Mouse (Mus musculus) intestine, embryonic 15.5 days (tissue): ENCODE measurements around the gene Slc28a1. TPM values are rescaled to one million over a fixed set of nuclear protein-coding genes. Genes with fewer than 3 reads are reported as not detected.

Experiments used
- ATAC-seq: fragments of 200-750 bp; cut with Nextera tagmentation; 2 replicates; pipeline ENCODE4 v1.8.0; 2017; ENCODE audit warnings: moderate TSS enrichment, moderate library complexity
- H3K27ac ChIP-seq: fragments of 300-500 bp; sonication (generic); 2 replicates; pipeline ENCODE4 v1.5.1; 2015; ENCODE audit warnings: mild to moderate bottlenecking, inconsistent platforms
- H3K27me3 ChIP-seq: fragments of 300-500 bp; sonication (generic); replicated peaks from 2 replicates; pipeline ENCODE4 v1.6.1; 2015; ENCODE audit warnings: inconsistent platforms
- H3K36me3 ChIP-seq: fragments of 300-500 bp; sonication (generic); 2 replicates; pipeline ENCODE4 v1.6.1; 2015; ENCODE audit warnings: inconsistent platforms
- H3K4me1 ChIP-seq: fragments of 300-500 bp; sonication (generic); replicated peaks from 2 replicates; pipeline ENCODE4 v1.6.1; 2015; ENCODE audit warnings: inconsistent platforms
- H3K4me2 ChIP-seq: fragments of 300-500 bp; sonication (generic); replicated peaks from 2 replicates; pipeline ENCODE4 v1.6.1; 2015; ENCODE audit warnings: mild to moderate bottlenecking, inconsistent platforms
- H3K4me3 ChIP-seq: fragments of 300-500 bp; sonication (generic); replicated peaks from 2 replicates; pipeline ENCODE4 v1.5.1; 2015; ENCODE audit warnings: inconsistent platforms
- H3K9ac ChIP-seq: fragments of 300-500 bp; sonication (generic); 2 replicates; pipeline ENCODE4 v1.6.1; 2015; ENCODE audit warnings: inconsistent platforms
- H3K9me3 ChIP-seq: fragments of 300-500 bp; sonication (generic); 2 replicates; pipeline ENCODE4 v1.6.1; 2016; ENCODE audit warnings: inconsistent platforms
- WGBS: fragments of 180-500 bp; shearing (Covaris S2); methylation state at CpG from one replicate; pipeline ENCODE4 v1.1.7; 2015; 5-methylcytosine and 5-hydroxymethylcytosine counted together
- polyA plus RNA-seq: library from polyadenylated mRNA; unstranded; fragments of >200 nt; fragmentation: Nextera tagmentation; extraction: Ambion mirVana; gene quantifications from 2 replicates; pipeline ENCODE4 v1.2.1, GENCODE M21; 2015

The Slc28a1 gene
- polyA plus RNA-seq, 1 experiment from 2014 or later: 5.1 TPM

DNA sequence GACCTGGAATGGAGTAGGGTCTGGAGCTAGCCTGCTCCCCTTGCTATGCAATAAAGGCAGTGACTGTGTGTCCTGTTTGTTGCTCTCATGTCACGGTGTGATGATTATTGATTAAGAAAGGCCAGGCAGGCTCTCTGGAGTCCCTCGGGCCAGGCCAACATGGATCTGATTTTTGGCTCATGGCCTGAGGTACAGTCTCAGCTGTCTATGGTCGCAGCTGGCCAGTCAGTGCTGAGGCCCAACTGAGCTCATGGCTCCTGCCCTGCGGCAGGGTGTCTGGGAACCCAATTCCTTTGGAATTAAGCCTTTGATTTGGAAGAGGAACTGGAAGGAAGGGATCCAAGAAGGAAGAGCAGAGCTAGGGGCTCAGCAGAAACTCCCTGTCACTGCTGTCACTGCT is 9.1 kb upstream of the Slc28a1 start:
- Histone ChIP-seq H3K9me3 (no peaks in the 10 kb centered on the region), H3K4me3 (no peak overlapping the region), H3K27me3 (no peaks in the 10 kb centered on the region), H3K4me1 (no peaks in the 10 kb centered on the region), H3K36me3 (no peaks in the 10 kb centered on the region), H3K4me2 (no peak overlapping the region), H3K9ac (no peak overlapping the region), H3K27ac (no peak overlapping the region)
- no peak for ATAC-seq
- 61% methylated on average over 4 of the region's 4 CpGs for WGBS

DNA sequence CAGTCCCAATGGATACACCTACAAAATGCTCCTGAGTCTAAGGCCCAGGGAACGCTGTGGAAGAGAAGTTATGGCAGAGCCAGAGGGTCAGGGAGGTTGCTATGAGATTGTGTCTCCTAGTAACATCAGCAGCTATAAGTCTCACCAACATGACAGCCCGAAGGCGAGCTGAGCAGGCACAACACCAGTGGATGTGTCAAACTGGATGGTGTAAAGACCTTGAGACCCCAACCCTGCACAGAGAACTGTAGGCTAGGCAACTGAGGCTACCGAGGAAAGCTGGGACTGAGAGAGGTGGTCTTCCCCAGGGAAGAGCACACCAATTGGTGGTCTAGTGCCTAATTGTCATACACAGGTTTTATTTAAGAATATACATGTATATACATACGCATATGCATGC is 6.4 kb upstream of the Slc28a1 start:
- ATAC-seq: no peak
- Histone ChIP-seq H3K27me3 (no peaks in the 10 kb centered on the region), H3K9me3 (no peaks in the 10 kb centered on the region), H3K36me3 (no peaks in the 10 kb centered on the region), H3K27ac (no peak overlapping the region), H3K4me2 (no peak overlapping the region), H3K9ac (no peak overlapping the region), H3K4me1 (no peaks in the 10 kb centered on the region), H3K4me3 (no peak overlapping the region)
- WGBS: 82% methylated on average over 5 of the region's 5 CpGs

DNA sequence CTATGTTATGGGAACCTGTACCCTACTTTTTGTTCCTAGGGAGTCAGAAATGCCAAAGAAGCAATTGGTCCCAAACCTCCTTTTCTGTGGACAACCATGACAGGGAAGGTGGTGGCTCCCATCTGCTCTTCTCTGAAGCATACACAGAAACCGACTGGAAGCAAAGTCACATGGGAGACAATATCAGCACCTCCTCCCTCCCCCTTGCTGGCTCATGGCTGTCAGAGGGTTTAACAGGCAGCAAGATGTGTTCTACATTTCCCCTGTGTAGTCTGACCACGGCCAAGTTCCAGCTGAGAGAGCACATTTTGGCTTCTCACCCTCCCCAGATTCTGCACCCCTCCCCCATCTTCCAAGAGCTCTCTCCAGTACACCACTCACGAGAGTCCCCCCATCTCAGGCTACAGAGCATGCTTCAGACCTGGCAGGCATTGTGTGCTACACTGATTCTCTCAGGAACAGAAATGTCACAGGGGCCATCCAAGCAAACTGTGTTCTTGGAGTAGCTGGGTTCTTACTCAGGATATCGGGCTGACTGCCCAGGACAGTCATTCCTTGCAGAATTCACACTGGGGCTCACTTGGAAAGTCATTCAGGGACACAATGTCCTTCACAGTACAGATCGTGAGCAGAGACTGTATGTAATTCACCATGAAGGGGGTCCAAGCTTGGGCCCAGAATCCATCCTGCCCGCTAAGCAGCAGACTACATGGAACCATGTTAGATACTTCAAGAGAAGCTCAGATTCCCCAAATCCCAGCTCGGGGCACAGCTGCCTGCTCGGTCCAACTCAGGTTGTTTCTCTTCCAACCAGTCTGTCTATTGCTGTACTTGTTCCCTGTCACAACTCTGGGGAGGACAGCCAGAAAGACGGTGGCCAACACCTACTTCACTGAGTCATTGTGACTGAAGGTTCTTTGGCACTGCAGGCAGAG is 4.6 kb upstream of the Slc28a1 start:
- WGBS: 58% methylated on average over 9 of the region's 9 CpGs
- ATAC-seq: peak; percentile 30
- Histone ChIP-seq H3K36me3 (no peaks in the 10 kb centered on the region), H3K4me3 (no peak overlapping the region), H3K27ac (no peak overlapping the region), H3K4me1 (peaks cover 3% of the 10 kb centered on the region), H3K9me3 (no peaks in the 10 kb centered on the region), H3K27me3 (no peaks in the 10 kb centered on the region), H3K4me2 (no peak overlapping the region), H3K9ac (no peak overlapping the region)

DNA sequence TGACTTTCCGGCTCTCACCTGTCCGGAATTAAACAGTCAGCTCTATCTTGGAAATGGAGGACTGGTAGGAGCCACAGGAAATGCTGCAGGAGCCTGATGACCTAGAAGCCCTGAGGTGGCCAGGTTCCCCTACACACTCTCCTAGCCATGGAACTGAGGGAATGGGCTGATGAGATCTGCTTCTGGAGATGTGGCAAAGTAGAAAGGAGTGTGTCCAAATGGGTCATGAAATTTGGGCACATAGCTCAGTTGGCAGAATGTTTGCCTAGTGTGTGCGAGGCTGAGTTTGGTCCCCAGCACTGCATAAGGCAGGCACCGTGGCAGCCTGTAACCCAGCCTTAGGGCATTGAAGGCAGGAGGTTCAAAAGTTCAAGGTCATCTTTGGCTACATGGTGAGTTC is 3.8 kb upstream of the Slc28a1 start:
- no peak for ATAC-seq
- H3K27me3 ChIP-seq: no peaks in the 10 kb centered on the region
- peaks cover 3% of the 10 kb centered on the region for H3K4me1 ChIP-seq
- WGBS: 80% methylated on average over 4 of the region's 4 CpGs
- H3K4me2 ChIP-seq: no peak overlapping the region
- no peak overlapping the region for H3K4me3 ChIP-seq
- H3K27ac ChIP-seq: no peak overlapping the region
- H3K9ac ChIP-seq: no peak overlapping the region
- H3K9me3 ChIP-seq: no peaks in the 10 kb centered on the region
- no peaks in the 10 kb centered on the region for H3K36me3 ChIP-seq

DNA sequence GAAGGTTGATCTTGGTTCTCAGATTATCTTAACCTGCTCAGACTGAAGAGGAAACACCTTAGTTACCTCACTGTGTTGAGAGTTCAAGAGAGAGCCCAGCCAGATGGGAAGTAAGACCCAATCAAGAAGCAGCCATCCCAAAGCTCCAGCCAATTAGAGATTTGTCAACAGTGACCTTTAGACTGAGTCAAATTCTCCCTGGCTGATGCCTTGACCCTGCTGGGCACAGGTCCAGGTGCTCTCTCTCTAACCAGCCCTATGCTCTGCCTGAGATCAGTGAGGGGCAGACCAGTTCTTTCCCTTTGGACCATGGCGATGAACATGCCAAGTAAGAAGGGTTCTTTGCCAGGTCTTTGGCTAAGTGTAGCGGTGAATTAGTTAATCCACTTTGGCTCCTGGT is 2.9 kb upstream of the Slc28a1 start:
- H3K4me2 ChIP-seq: no peak overlapping the region
- H3K4me1 ChIP-seq: peaks cover 3% of the 10 kb centered on the region
- no peaks in the 10 kb centered on the region for H3K27me3 ChIP-seq
- no peak overlapping the region for H3K27ac ChIP-seq
- no peak overlapping the region for H3K4me3 ChIP-seq
- ATAC-seq: no peak
- H3K36me3 ChIP-seq: no peaks in the 10 kb centered on the region
- WGBS: 96% methylated on average over 2 of the region's 2 CpGs
- no peak overlapping the region for H3K9ac ChIP-seq
- H3K9me3 ChIP-seq: no peaks in the 10 kb centered on the region

DNA sequence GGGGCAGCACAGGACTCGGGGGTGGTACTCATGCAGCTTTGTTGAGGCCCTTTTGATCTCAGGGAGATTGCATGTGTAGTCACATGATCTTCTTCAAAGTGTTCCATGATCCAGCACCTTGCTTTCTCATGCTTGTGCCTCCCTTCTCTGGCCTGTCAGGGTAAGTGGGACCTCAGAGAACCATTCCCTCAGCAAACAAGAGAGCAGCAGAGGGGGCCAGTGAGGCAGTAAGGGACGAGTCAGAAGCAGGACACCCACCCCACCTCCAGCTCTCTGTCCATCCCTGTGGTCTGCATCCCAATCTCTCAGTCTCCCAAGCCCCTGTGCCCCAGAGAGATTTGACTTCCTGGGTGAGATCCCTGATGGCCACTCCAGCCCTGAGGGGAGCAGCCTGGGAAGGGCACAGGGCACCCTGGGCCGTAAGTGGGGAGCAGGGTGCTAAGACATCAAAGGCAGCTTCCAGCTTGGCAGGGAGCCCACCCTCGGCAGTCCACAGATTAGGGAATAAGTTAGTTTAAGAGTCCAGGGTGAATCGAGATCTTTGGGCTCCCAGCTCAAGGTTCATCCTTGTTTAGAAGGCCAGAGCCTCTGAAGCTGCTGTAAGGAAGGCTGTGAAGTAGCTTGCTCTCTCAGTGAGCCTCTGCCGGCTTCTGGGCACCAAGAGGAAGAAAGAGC is 1.8 kb upstream of the Slc28a1 start:
- no peak for ATAC-seq
- Histone ChIP-seq H3K36me3 (no peaks in the 10 kb centered on the region), H3K9ac (no peak overlapping the region), H3K4me1 (peaks cover 3% of the 10 kb centered on the region), H3K4me3 (no peak overlapping the region), H3K27me3 (no peaks in the 10 kb centered on the region), H3K9me3 (no peaks in the 10 kb centered on the region), H3K27ac (no peak overlapping the region), H3K4me2 (no peak overlapping the region)
- WGBS: 29% methylated on average over 6 of the region's 6 CpGs

DNA sequence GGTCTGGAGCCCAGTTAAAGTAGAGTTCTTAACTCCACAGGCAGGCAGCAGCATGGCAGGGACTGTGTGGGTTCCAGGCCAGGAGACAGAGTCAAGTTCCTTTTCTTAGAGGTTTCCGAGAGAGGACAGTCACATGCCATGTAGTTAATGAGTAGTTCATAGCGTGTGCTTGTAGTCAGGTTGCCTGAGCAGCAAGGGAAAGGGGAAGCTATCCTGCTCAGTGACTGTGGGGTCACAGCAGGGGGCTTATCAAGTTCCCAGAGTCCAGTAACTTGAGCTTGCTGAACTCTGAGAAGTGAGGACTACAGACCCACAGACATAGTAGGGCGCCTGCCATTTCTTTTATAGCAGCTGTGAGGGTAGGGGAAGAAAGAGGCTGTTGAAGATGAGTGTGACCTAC is 6.5 kb downstream of the Slc28a1 start:
- 53% methylated on average over 3 of the region's 3 CpGs for WGBS
- Histone ChIP-seq H3K9ac (no peak overlapping the region), H3K9me3 (no peaks in the 10 kb centered on the region), H3K4me1 (no peaks in the 10 kb centered on the region), H3K27ac (no peak overlapping the region), H3K4me2 (no peak overlapping the region), H3K4me3 (no peak overlapping the region), H3K27me3 (no peaks in the 10 kb centered on the region), H3K36me3 (no peaks in the 10 kb centered on the region)
- peak; percentile 31; the same call in 1 of the 2 replicates for ATAC-seq

DNA sequence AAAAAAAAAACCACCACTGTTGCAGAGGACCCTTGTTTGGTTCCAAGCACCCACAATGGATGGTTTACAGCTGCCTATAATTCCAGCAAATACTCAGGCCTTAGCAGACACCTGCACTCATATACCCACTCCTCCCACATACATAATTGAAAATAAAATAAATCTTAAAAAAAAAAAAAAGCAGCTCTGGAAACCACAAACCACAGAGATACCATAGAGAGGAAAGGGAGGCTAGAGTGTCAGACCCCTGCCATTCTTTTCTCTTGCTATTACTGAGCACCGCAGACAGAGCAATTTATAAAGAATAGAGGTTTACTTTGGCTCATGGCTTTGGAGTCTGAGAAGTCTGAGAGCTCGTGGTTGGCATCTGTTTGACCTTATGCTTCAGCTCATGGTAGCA is 8.2 kb downstream of the Slc28a1 start:
- Histone ChIP-seq H3K27me3 (no peaks in the 10 kb centered on the region), H3K9ac (no peak overlapping the region), H3K9me3 (no peaks in the 10 kb centered on the region), H3K4me3 (no peak overlapping the region), H3K27ac (no peak overlapping the region), H3K4me1 (no peaks in the 10 kb centered on the region), H3K4me2 (no peak overlapping the region), H3K36me3 (no peaks in the 10 kb centered on the region)
- WGBS: 64% methylated on average over 2 of the region's 2 CpGs
- no peak for ATAC-seq

DNA sequence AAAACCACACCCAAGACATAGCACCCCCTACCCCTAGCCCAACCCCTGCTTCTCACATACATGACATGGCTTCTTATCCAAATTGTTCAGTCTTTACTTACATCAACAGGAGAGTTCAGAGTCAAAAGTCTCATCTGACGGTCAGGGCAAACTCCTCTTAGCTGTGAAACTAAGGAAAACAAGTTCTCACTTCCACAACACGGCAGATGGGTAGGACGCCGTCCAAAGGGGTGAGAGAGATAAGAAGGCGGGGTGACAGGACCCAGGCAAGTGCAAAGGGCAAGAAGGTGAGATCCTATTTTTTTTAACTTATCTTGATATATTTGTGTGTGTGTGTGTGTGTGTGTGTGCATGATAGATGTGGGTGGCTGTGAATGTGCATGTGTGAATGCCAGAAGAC is 9.0 kb downstream of the Slc28a1 start:
- Histone ChIP-seq H3K4me2 (no peak overlapping the region), H3K9me3 (no peaks in the 10 kb centered on the region), H3K9ac (no peak overlapping the region), H3K4me3 (no peak overlapping the region), H3K36me3 (no peaks in the 10 kb centered on the region), H3K27ac (no peak overlapping the region), H3K4me1 (no peaks in the 10 kb centered on the region), H3K27me3 (no peaks in the 10 kb centered on the region)
- ATAC-seq: no peak
- 63% methylated on average over 5 of the region's 5 CpGs for WGBS

DNA sequence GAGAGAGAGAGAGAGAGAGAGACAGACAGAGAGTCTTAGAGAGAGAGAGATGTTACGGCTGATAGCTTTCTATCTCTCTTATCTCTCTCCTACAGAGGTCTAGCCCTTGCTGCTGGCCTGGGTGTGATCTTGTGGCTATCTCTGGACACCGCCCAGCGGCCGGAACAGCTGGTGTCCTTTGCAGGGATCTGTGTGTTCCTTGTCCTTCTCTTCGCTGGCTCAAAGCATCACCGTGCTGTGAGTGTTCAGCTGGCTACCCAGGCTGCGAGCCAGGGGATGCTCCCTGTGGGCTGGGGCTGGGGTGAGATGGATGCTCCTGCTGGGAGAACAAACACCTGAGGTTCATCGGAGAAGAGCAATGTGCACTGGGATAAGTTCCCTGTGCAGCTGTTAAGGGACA is 10.2 kb downstream of the Slc28a1 start:
- no peaks in the 10 kb centered on the region for H3K36me3 ChIP-seq
- WGBS: 70% methylated on average over 8 of the region's 8 CpGs
- H3K4me3 ChIP-seq: no peak overlapping the region
- no peaks in the 10 kb centered on the region for H3K9me3 ChIP-seq
- H3K27ac ChIP-seq: no peak overlapping the region
- no peaks in the 10 kb centered on the region for H3K27me3 ChIP-seq
- H3K9ac ChIP-seq: no peak overlapping the region
- no peak for ATAC-seq
- H3K4me2 ChIP-seq: no peak overlapping the region
- 0 out of 2 replicates have a peak, but pooled peaks cover 1% of the 10 kb centered on the region for H3K4me1 ChIP-seq

DNA sequence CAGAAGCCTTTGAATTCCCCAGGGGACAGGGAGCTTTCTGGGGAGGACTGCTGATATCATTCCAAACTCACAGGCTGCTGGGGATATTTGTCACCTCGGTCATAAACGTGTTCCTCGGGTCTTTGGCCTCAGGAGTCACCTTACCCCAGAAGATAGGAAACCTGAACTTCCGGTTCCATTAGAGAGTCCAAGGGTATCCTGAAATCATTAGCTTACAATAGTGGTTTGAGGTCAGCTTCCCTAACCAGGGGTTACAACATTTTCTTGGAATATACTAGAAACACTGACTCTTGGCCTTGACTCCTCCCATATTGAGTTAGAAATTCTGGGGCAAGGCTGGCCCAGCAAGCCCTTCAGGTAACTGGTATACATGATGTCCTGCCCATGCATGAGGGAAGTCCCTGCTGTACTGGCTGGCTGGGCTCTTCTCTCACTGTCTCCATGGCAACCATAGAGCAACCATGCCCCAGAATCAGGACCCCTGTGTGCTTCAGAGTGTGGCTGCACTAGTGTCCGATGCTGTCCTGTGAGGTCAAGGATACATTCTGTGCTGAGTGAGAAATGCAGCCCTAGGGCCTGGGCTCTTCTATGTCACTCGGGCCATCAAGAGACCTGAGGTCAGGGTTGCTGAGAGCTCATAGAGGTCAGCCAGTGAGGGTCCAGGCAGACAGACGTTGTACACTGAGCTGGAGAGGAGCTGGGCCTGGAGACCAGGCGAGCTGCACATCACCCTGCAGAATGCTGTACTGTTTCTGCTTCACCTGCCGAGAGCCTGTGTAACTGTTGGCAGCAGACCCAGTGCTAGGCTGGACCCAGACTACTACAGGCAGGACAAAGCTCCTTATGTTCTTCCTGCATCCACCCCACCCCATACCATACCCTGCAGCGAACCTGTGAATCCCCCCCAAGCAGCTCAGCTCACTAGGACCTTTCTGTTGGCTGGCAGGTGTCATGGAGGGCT is 10.9 kb downstream of the Slc28a1 start:
- H3K9me3 ChIP-seq: no peaks in the 10 kb centered on the region
- 63% methylated on average over 10 of the region's 10 CpGs for WGBS
- no peak overlapping the region for H3K4me2 ChIP-seq
- no peak overlapping the region for H3K27ac ChIP-seq
- H3K36me3 ChIP-seq: no peaks in the 10 kb centered on the region
- ATAC-seq: peak; percentile 51
- 0 out of 2 replicates have a peak, but pooled peaks cover 2% of the 10 kb centered on the region for H3K4me1 ChIP-seq
- H3K27me3 ChIP-seq: no peaks in the 10 kb centered on the region
- no peak overlapping the region for H3K9ac ChIP-seq
- H3K4me3 ChIP-seq: no peak overlapping the region

DNA sequence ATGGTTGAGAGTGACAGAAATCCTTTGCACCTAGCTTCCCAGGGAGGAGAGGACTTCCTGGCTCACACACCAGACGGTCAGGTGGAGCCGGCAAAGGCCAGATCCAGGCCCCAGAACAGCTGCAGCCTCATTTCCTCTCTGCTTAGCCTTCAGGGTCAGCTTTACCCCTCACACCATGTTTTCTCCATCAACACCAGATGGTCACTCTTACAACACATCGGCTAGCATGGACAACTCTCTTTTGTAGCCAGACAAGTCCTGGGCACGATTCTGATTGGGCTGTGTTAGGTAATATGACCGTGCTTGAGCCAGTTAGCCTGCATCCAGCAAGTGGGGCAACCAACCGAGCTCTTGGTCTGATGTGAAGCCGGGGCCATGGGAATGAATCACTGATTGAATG is 17.3 kb downstream of the Slc28a1 start:
- WGBS: 71% methylated on average over 7 of the region's 7 CpGs
- Histone ChIP-seq H3K9ac (no peak overlapping the region), H3K36me3 (no peaks in the 10 kb centered on the region), H3K27me3 (no peaks in the 10 kb centered on the region), H3K4me2 (no peak overlapping the region), H3K27ac (no peak overlapping the region), H3K4me3 (no peak overlapping the region), H3K9me3 (no peaks in the 10 kb centered on the region), H3K4me1 (peaks cover 17% of the 10 kb centered on the region)
- ATAC-seq: no peak
